Mouse (Mus musculus) limb, embryonic 15.5 days (tissue): ENCODE results near the gene Lrrc3. TPM values are rescaled to one million over a fixed set of nuclear protein-coding genes. Genes with fewer than 3 reads are reported as not detected.

Source experiments
- ATAC-seq: fragments of 200-750 bp; cut with Nextera tagmentation; 2 replicates; pipeline ENCODE4 v1.8.0; 2017; ENCODE audit warnings: low read depth, moderate TSS enrichment; ENCODE audit not compliant: insufficient number of reproducible peaks, low FRiP score, low TSS enrichment
- H3K27ac ChIP-seq: fragments of 300-500 bp; sonication (generic); 2 replicates; pipeline ENCODE4 v1.5.1; 2015; ENCODE audit warnings: moderate library complexity, mild to moderate bottlenecking, inconsistent platforms
- H3K27me3 ChIP-seq: fragments of 300-500 bp; sonication (generic); 2 replicates; pipeline ENCODE4 v1.6.1; 2015; ENCODE audit warnings: inconsistent platforms
- H3K36me3 ChIP-seq: fragments of 300-500 bp; sonication (generic); 2 replicates; pipeline ENCODE4 v1.6.1; 2015; ENCODE audit warnings: inconsistent platforms
- H3K4me1 ChIP-seq: fragments of 300-500 bp; sonication (generic); 2 replicates; pipeline ENCODE4 v1.6.1; 2015; ENCODE audit warnings: inconsistent platforms
- H3K4me2 ChIP-seq: fragments of 300-500 bp; sonication (generic); 2 replicates; pipeline ENCODE4 v1.6.1; 2015; ENCODE audit warnings: mild to moderate bottlenecking, inconsistent platforms
- H3K4me3 ChIP-seq: fragments of 300-500 bp; sonication (generic); 2 replicates; pipeline ENCODE4 v1.5.1; 2015; ENCODE audit warnings: mild to moderate bottlenecking, inconsistent platforms
- H3K9ac ChIP-seq: fragments of 300-500 bp; sonication (generic); 2 replicates; pipeline ENCODE4 v1.6.1; 2015; ENCODE audit warnings: inconsistent platforms
- H3K9me3 ChIP-seq: fragments of 300-500 bp; sonication (generic); 2 replicates; pipeline ENCODE4 v1.6.1; 2016; ENCODE audit warnings: inconsistent platforms
- WGBS: fragments of 180-500 bp; shearing (Covaris S2); methylation state at CpG from one replicate; pipeline ENCODE4 v1.1.7; 2015; 5-methylcytosine and 5-hydroxymethylcytosine counted together
- polyA plus RNA-seq: library from polyadenylated mRNA; unstranded; fragments of >200 nt; fragmentation: Nextera tagmentation; extraction: Ambion mirVana; gene quantifications from 2 replicates; pipeline ENCODE4 v1.2.1, GENCODE M21; 2015

The Lrrc3 gene
- polyA plus RNA-seq, 1 experiment from 2014 or later: 4.0 TPM

DNA sequence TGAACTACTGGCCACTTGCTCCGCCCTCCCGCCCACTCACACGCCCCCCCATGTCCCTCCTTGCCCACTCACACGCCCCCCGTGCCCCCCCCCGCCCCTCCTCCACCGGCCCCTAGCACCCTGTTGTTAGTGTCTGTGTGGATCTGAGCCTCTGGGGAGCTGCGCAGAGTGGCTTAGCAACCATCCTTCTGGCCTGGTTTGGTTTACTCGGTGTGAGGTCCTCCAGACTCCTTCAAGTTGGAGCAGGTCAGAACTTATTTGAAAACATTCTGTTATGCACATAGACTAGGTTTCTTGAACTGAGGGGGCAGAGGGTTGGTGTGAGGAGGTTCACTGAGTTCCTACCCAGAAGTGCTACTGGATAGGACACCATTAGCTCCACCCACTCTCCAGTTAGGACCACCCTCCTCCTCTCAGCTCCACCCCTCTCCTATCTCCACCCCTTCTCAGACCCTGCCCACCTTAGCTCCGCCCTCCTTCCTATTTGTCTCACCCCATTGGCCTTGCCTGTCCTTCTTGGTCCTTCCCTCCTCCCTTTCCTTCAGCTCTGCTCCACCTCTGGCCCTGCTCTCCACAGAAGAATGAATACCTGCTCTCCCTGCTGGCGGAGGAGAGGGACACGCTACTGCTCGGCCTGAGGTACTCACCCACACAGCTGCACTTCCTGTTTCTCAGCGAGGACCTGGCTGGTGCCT is 38.1 kb downstream of the Lrrc3 start:
- Histone ChIP-seq H3K4me2 (peak overlapping the region; percentile 38), H3K36me3 (no peaks in the 10 kb centered on the region), H3K9ac (no peak overlapping the region), H3K9me3 (no peaks in the 10 kb centered on the region), H3K4me3 (0 out of 2 replicates have a peak overlapping the region, but pooled peaks have one; percentile 19), H3K27me3 (no peaks in the 10 kb centered on the region), H3K4me1 (0 out of 2 replicates have a peak, but pooled peaks cover 9% of the 10 kb centered on the region), H3K27ac (no peak overlapping the region)
- 27% methylated on average over 14 of the region's 14 CpGs for WGBS
- peak; percentile 78 for ATAC-seq

- Histone ChIP-seq H3K27ac (no peak within 1 kb of the TSS), H3K9me3 (no peaks in the 10 kb centered on the region), H3K27me3 (no peaks in the 10 kb centered on the region), H3K36me3 (no peaks in the 10 kb centered on the region), H3K4me3 (no peak within 1 kb of the TSS), H3K9ac (no peak within 1 kb of the TSS), H3K4me2 (no peak within 1 kb of the TSS), H3K4me1 (0 out of 2 replicates have a peak, but pooled peaks cover 9% of the 10 kb centered on the region)
- ATAC-seq: no peak
- WGBS: 58% methylated on average over 7 of the region's 7 CpGs
Observed at GRCm38 (mm10) chr10:77861675-77862074, 40.7 kb downstream of the Lrrc3 start, which contains the start of gene Gm3285. Gene Gm3285, plus strand, starts transcription at chr10:77861975.

DNA sequence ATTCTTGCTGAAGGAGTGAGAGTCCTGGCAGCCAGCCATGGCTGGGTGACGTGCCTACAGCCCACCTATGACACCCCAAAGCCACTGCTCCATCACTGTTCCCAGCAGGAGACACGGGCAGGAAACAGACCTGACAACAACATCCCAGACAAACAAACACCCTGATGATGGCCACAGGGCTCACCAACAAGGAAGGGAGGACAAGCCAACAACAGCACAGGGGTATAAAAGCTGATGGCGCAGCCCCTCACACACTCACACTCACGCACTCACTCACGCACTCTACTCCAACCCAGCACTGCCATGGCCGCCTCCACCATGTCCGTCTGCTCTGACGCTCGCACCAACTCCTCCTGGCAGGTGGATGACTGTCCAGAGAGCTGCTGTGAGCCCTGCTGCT is 49.8 kb downstream of the Lrrc3 start, which contains the start of gene Gm10318:
TSS of gene Gm10318 (plus strand) at position 301 of the 400 bp plus-strand sequence.
- no peaks in the 10 kb centered on the region for H3K27me3 ChIP-seq
- no peak within 1 kb of the TSS for H3K27ac ChIP-seq
- H3K36me3 ChIP-seq: no peaks in the 10 kb centered on the region
- H3K4me3 ChIP-seq: no peak within 1 kb of the TSS
- no peak for ATAC-seq
- no peak within 1 kb of the TSS for H3K9ac ChIP-seq
- H3K4me1 ChIP-seq: no peaks in the 10 kb centered on the region
- no peak within 1 kb of the TSS for H3K4me2 ChIP-seq
- WGBS: 64% methylated on average over 9 of the region's 9 CpGs
- no peaks in the 10 kb centered on the region for H3K9me3 ChIP-seq

Other genes starting within 250 kb of the Lrrc3 start
- 2.1 and 2.8 TPM in 2 replicates for gene Tspear, start 216.0 kb downstream of the Lrrc3 start, polyA plus RNA-seq
- gene Gm19402, start 211.8 kb downstream of the Lrrc3 start, polyA plus RNA-seq: not detected in 2 replicates
- gene Gm9508, start 205.3 kb downstream of the Lrrc3 start, polyA plus RNA-seq: not detected in 2 replicates
- not detected in 2 replicates for gene Gm10272, start 195.9 kb downstream of the Lrrc3 start, polyA plus RNA-seq
- 1.2 and 1.4 TPM in 2 replicates for gene Gm10024, start 191.1 kb downstream of the Lrrc3 start, polyA plus RNA-seq
- gene Gm10142, start 186.7 kb downstream of the Lrrc3 start, polyA plus RNA-seq: not detected in 2 replicates
- 0.29 TPM in 1 of 2 replicates, not detected in the other for gene Krtap12-1, start 181.9 kb downstream of the Lrrc3 start, polyA plus RNA-seq
- gene Gm10100, start 176.1 kb downstream of the Lrrc3 start, polyA plus RNA-seq: not detected in 2 replicates
- gene Gm18596, start 159.9 kb downstream of the Lrrc3 start, polyA plus RNA-seq: not detected in 2 replicates
- not detected in 2 replicates for gene Gm9736, start 151.2 kb downstream of the Lrrc3 start, polyA plus RNA-seq
- gene Gm3233, start 142.9 kb downstream of the Lrrc3 start, polyA plus RNA-seq: not detected in 2 replicates
- not detected in 2 replicates for gene Gm3238, start 131.2 kb downstream of the Lrrc3 start, polyA plus RNA-seq
- gene Gm7138, start 125.6 kb downstream of the Lrrc3 start, polyA plus RNA-seq: not detected in 2 replicates
- gene Gm3250, start 120.0 kb downstream of the Lrrc3 start, polyA plus RNA-seq: not detected in 2 replicates
- gene Gm7137, start 114.3 kb downstream of the Lrrc3 start, polyA plus RNA-seq: not detected in 2 replicates
- gene Gm9639, start 107.5 kb downstream of the Lrrc3 start, polyA plus RNA-seq: not detected in 2 replicates
- not detected in 2 replicates for gene Gm19668, start 103.4 kb downstream of the Lrrc3 start, polyA plus RNA-seq
- gene Gm9507, start 90.7 kb downstream of the Lrrc3 start, polyA plus RNA-seq: not detected in 2 replicates
- gene Gm2696, start 87.9 kb downstream of the Lrrc3 start, polyA plus RNA-seq: not detected in 2 replicates
- gene Krtap10-4, start 75.4 kb downstream of the Lrrc3 start, polyA plus RNA-seq: not detected in 2 replicates
- gene Krtap10-10, start 66.6 kb downstream of the Lrrc3 start, polyA plus RNA-seq: 0.17 TPM in 1 of 2 replicates, not detected in the other
- gene Gm36176, start 55.7 kb downstream of the Lrrc3 start, polyA plus RNA-seq: not detected in 2 replicates
- gene Gm10318, start 49.7 kb downstream of the Lrrc3 start, polyA plus RNA-seq: not detected in 2 replicates
- gene Gm3285, start 40.6 kb downstream of the Lrrc3 start, polyA plus RNA-seq: not detected in 2 replicates
- 0.50 and 0.51 TPM in 2 replicates for gene Trpm2, start 68.0 kb upstream of the Lrrc3 start, polyA plus RNA-seq
- 23.7 and 24.2 TPM in 2 replicates for gene 1810043G02Rik, start 76.0 kb upstream of the Lrrc3 start, polyA plus RNA-seq
- gene Pfkl, start 107.5 kb upstream of the Lrrc3 start, polyA plus RNA-seq: 164 and 168 TPM in 2 replicates
- gene Dnmt3l, start 139.4 kb upstream of the Lrrc3 start, polyA plus RNA-seq: 0.58 TPM in 2 replicates
- gene Aire, start 141.1 kb upstream of the Lrrc3 start, polyA plus RNA-seq: 0.28 and 0.29 TPM in 2 replicates
- gene Icosl, start 166.8 kb upstream of the Lrrc3 start, polyA plus RNA-seq: 7.2 and 7.3 TPM in 2 replicates